Mouse (Mus musculus): ENCODE measurements around the gene Pml. TPM values are rescaled to one million over a fixed set of nuclear protein-coding genes. Genes with fewer than 3 reads are reported as not detected.
A peak's percentile ranks its signal among the peaks of the same experiment; 100 is the strongest.

Pml gene
- polyA plus RNA-seq (2012; rRNA removed): 18.7 and 22.4 TPM in 2 replicates

DNA sequence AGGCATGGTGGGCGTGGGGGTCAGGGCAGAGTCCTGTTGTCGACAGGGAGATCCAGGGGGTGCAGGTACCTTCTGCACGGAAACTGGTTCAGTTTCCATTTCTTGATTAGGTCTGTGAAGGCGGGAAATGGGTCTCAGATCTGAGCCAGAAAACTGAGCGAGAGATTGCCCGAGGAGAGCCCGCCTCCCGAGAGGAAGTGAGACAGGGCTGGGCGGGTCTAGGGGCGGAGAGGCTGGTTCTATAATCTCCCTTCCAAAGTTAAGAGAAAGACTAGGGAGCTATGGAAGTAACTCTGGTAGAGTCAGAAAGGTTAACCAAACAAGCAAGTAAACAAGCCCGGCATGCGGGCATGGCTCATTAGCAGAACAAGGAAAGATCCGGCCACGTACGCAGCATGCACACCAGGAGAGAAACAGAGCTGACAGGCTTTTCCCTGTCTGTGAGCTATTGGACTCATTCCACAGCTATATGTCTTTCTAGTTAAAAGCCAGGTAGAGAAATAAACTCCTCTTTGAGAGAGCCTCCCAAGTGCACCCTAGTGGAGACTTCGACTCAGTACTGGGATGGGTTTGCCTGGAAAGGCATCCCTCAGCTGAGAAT, at the start of gene Pml:
TSS of gene Pml (minus strand) at position 195 of the 601 bp plus-strand sequence.
- no peak for DNase-seq (ENCODE audit: low read depth)

DNA sequence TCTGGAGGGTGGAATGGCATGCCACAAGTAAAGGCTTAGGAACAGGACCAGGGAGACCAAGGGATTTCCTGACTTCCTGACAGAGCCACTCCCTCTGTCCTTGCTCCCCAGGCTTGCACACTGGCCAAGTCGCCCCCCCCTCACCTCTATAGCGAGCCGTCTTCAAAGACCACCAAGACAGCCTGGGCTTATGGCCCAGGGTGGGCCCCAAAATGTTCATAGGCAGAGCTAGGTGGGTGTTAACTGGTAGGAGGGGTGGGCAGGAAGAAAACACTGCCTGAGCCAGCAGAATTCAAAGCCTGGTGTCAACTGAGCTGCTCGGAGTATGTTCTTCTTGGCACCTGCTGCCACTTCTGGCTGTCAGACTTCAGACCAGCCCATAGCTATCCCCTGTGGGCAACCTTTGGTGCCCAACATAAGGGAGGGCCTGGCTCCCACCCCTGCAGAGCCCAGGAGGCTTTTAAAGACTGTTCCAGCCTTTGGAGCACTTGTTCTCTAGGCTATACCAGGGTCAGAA, 48.4 kb upstream of the Pml start:
- no peak for DNase-seq (ENCODE audit: low read depth)

DNA sequence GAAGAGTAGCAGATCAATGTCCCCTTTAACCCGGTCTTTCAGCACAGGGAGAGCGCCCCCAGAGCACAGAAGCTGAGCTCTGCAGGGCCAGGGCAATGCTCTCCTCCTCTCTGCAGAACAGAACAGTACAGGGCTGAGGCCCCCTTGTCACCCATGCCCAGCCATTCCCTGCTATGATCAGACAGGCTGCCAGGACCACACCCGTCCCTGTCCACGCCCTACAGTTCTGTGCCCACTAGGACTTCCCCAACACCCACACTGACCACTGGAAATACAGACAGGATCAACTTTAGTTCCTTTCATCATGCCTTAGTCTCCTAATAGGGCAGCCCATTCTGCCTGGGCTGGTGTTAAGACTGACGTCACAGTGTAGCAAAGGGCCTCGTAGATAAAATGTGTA, 47.5 kb upstream of the Pml start:
- no peak for DNase-seq (ENCODE audit: low read depth)

DNA sequence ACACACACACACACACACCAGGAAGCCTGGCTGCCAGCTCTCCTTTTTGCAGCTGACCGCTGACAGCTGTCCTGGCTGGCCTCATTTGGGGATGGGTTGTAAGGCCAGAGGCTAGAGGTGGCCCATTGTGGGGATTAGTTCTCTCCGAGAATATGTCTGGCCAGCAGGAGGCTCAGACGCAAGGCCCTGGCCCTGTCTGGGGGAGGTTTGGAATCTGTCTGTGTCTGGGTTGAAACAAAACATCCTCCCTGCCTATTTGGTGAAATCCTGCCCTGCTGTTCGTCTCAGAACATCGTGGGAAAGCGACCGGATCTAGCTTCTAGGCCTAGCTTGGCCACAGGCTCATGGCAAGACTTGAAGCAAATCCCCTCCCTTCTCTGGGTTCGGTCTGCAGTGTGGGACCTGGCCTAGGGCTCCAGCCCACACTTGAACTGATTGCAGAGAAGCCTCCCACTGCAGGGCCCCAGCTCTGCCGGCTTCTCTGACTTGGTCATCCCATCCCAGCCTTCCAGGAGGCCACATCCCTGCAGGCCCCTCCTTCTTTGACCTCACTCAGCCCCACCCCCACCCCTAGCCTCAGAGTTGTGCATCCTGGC, 46.3 kb upstream of the Pml start:
- DNase-seq (ENCODE audit: low read depth): no peak

DNA sequence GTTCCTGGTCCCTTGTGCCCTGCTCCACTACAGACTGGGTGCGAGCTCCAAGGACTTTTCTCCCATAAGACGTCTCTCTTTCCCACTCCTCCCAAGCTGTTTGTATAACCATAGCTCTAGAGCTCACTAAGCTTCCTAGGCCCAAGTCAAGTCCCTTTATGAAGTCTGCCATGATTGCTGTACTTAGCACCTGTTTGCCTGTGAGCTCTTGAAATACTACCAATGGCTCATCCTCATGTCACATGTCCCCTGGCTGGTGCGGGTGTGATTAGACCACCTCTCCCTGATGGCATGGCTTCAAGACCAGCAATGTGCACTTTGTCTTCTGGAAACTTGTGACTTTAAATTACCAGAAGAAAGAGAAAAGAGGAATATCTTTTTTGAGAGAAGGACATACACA, 45.8 kb upstream of the Pml start:
- DNase-seq (ENCODE audit: low read depth): no peak

DNA sequence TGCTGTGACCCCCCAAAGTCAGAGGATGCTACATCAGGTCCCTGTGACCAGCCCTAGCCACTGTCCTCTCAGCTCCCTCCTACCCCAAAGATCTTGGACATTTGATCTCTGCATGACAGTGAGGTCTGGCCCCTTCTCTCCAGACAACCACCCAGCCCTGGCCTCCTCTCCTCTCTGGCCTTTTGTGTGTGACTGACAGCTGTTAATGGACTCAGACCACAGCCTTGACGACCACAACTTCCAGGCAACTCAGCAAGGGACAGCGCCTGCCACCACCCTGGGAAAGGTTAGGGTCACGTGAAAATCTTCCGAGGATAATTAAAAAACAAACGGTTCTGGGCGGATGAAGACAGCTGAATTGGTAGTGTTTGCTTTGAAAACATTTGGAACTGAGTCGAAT, 44.9 kb upstream of the Pml start:
- no peak for DNase-seq (ENCODE audit: low read depth)

DNA sequence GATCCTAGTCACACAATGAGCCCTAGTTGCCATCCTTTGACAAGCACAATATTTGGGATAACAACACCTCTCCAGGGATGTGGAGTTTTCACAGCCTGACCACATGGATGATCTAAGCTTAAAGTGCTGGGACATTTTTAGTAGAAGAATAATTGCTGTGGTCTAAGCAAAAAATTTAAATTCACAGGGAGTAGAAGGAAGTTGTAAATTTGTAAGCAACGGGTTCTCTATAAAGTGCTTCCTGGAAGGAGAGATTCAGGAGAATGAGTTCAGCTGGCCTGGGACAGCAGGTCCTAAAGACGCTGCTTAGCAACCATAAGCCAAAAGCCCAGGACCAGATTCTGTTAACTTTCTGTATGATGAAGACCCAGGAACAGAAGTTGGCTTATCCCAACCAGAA, 40.3 kb upstream of the Pml start:
- DNase-seq (ENCODE audit: low read depth): no peak

DNA sequence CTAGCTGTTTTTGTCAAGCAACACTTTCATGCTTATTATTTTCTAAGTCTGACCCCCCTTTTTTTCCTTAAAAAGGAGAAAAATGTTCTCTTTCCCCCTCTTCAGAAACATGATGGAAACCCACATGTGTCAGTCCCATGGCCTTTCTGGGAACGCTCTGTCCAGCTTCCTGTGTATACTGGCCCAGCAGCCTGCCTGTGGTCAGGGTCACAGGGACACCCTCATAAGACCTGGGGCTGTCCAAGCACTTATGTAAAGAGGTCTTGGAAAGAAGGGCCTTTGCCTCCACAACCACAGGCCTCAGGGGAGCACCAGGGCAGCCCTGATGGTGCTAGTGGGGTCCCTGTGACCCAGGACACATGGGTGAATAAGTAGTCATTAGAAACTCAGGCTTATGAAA, 39.5 kb upstream of the Pml start:
- no peak for DNase-seq (ENCODE audit: low read depth)

DNA sequence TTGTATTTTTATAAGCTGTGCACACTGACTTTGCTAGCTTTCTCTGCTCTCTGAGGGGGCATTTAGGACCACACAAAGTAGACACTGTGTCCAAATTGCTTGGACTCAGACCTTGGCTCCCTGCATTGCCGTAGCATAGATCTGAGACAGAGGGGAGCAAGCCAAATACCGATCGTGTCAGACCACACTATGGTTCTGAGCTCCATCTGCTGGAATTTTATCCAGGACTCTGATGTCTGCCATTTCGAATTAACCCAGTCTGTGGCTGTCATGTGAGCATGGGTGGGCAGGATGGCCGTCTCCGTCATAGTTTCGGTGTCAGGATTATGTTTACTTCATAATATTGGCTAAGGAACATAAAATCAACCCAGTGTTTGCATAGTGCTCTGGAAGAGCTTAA, 33.8 kb upstream of the Pml start:
- DNase-seq (ENCODE audit: low read depth): no peak

DNA sequence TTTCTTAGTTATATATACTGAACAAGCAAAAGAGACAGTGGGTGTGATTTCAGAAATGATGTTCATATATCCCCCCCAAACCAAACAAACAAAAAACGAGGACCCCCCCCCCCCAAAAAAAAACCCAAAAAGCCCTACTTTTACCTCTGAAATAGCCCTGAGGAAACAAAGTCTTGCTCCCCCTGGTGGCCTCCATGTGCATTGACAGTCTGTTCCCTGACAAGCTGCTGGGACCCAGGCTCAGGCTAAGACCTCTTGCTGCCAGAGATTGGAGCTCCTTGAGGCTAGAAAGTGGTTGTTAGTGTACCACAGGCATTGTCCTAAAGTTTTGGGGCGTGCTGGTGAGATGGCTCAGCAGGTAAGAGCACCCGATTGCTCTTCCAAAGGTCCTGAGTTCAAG, 32.0 kb upstream of the Pml start:
- no peak for DNase-seq (ENCODE audit: low read depth)

DNA sequence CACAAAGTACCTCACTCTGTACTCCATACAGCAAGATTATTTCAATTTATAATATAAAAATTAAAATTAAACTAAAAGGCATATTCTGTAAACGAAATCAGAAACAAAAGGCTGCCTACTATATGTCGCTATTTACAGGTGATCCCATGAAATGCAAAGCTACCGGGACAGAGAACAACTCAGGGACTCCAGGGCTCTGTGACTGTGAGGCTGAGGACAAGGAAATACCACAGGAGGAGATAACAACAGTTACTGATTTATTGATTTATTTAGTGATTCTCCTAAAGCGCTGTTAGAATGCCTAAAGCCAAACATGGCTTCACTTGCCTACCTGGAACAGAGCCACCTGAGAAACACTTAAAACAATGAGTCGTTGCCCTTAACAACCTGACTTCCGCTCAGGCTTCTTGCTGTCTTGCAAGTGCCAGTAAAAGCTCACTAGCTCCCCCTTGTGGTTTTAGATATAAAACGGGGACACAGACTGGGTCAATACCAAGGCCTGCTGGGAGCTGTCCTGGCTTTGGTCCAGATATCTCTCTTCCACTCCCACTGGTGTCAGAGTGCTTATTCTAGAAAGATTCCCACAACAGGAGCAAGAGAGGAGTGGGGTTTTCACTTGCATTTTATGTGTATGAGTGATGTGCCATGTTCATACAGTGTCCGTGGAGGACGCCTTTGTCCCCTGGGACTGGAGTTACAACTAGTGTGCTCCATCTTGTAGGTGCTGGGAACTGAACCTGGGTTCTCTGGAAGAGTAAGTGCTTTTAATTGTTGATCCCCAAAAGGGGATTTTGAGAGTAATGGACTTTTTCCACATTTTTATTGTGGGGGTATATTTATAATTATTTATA, 30.9 kb upstream of the Pml start:
- DNase-seq (ENCODE audit: low read depth): peak; percentile 42

DNA sequence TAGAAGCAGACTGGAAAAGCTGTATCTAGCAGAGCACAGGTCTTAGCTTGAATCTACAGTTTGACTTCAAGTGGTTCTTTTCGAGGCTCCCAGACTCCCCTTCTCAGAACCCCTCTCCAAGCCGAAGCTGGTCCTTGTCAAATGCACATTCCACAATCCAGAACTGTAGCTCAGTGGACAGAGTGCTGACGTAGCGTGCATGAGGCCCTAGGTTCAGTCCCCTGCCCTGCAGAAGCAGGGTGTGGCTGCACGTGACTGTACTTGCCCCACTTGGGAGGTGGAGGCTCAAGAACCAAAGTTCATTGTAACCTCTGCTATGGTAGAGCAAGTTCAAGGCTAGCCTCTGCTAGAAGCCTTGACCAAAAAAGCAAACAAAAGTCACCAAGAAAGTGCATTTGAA, 30.2 kb upstream of the Pml start:
- no peak for DNase-seq (ENCODE audit: low read depth)

DNA sequence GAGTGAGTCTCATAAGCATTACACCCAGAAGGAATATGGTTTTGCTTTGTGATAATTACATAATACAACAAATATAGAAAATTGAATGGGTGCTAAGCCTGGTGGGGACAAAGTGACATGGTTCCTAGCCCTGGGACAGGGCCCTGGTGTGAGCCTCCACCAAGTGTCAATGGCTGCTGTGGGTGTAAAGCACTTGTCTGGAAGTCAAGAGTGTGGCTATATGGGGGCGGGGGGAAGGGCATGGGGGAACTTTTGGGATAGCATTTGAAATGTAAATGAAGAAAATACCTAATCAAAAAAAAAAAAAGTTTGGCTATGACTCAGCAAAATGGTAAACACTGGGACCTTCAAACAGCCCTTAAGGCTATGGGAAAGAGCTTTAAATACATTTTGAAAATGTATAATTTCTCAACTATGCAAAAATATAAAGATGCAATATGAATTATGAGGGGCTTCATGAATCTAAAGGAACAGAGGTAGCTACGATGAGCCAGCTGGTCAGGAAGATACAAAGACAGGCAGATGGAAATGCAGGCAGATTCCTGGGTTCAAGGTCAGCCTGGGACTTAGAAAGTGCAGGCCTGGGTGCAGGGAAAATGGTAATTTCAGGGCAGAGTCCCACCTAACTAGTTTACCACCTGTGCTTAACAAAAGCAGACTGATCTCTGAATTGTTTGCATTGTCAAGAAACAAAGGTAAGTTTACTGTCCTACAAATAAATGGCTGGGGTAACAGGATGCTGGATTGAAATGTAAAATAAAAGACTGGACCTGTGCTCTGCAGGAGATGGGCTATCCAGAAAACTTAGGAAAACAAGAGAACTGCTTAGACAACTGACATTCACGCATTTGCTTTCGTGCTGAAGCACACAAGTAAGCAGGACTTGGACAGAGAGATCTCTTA, 29.5 kb upstream of the Pml start:
- DNase-seq (ENCODE audit: low read depth): no peak

DNA sequence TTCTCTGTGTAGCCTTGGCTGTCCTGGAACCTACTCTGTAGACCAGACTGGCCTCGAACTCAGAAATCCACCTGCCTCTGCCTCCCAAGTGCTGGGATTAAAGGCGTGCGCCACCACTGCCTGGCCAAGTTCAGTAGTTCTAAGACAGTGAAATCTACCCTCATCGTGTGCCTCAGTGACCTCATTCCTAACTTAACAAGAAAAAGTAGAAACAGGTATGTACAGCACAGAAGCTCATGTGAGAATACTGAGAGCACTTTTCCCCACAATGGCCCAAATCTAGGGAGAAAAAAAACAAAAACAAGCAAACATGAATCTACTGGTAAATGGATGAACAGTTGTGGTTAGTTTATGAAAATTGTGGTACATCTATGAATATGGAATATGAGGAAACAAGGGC, 28.7 kb upstream of the Pml start:
- DNase-seq (ENCODE audit: low read depth): no peak

DNA sequence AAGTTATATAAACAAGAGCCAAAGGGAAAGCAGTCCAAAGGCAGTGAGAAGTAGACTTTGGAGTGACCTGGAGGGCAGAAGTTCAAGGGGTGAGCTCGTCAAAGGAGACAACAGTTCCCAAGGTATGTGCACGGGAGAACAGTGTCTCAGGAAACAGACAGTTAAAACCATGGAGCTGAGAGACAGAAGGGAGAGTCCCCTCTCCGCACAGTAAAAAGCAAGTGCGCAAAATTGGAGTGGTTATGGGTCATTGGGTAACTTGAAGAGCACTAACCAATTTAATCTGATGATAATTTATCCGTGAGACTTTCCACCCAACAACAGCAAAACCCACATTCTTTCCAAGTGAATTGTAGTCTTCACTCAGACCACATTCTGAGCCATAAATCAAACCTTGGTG, 26.8 kb upstream of the Pml start:
- DNase-seq (ENCODE audit: low read depth): no peak

DNA sequence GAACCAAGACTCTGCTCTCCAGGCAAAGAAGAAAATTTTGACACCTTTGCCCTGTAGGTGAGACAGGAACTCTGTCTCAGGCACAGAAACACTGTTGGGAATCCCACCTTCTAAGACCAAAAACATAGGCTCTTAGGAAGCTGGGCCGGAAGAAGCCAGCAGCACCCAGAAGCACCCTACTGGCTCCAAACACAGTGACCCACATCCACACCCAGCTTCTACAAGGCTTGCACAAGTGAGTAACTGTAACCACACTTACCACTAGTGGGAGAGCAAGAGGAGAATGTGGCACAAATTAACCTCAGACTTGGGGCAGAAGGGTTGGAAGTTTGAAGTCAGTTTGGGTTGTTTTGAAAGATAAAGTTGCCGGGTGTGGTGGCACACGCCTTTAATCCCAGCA, 26.2 kb upstream of the Pml start:
- DNase-seq (ENCODE audit: low read depth): no peak

DNA sequence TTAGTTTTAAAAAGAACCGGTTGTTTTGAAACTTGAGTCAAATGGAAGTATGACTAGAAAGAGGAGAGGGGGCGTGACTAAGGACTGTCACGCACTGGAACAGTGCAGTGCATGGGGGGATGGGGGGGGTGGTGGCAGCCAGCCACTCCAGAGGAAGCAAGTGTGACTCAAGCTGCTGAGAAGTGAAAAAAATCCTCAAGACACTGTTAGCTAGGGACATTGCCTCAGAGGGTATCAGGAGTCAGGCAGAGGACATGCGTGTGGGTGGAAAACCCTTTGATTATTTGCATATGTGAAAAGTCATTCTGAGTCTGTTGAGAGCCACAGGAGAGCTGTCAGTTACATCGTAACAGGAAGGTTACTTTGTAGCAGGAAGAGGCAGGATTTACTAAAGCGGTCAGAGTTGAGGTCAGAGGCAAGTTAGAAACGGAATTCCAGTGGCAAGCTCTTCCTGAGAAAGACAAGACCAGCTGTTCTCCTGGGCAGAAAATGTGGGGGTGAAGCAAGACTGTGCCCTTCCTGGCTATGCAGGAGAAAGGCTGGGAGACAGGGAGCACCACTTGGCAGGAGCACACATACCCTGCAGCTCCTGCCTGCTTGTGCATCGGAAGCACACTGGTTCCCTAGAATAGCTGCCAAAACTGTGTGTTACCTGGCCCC, 25.7 kb upstream of the Pml start:
- DNase-seq (ENCODE audit: low read depth): peak; percentile 67

DNA sequence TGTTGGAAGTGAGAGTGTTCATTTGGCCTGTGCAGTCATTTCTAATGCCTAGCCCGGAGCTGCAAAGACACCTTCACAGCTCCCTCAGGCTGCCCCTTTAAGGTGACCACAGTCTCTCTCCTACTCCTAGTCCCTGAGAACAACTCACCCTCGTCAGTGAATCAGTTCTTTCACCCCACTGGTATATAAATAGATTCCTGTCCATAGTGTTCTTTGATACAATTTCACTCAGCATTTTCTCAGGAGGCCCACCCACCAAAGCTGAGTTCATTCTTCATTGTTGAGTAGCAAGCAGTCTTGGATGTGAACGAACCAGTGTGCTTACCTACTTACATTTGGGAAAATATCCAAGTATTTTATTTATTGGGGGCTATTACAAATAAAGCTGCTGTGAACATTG, 25.0 kb upstream of the Pml start:
- DNase-seq (ENCODE audit: low read depth): no peak

DNA sequence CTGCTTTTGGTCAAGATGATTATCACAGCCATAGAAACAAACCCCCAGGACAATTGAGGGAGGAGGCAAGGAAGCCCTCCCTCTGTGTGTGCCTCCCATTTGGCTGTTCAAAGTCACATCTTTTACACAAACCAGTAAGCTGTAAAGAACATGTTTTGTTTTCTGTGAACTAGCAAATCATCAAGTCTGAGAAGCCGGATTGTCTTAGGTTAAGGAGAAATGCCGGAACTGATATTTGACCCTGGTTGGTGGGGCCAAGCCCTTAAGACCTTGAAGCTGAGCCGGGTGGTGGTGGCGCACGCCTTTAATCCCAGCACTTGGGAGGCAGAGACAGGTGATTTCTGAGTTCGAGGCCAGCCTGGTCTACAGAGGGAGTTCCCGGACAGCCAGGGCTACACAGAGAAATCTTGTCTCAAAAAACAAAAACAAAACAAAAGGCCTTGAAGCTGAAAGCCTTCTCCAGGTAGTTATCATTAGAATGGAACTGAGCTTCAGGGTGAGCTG, 24.6 kb upstream of the Pml start:
- DNase-seq (ENCODE audit: low read depth): no peak

DNA sequence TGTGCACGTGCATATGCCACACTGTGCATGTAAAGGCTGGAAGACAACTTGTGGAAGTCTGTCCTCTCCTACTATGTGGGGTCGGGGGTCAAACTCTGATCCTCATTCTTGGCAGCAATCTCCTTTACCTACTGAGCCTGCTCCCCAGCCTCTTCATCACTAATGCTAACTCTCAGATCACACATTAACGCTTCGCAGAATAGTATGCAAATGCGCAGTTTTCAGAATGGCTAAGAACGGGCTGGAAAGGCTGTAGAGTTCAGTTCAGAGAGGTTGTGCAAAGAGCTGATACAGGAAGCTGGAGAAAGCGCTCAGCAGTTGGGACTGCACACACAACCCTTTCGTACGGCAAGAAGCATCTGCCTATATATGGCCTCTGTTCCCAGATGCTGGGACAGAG, 23.3 kb upstream of the Pml start:
- DNase-seq (ENCODE audit: low read depth): no peak

DNA sequence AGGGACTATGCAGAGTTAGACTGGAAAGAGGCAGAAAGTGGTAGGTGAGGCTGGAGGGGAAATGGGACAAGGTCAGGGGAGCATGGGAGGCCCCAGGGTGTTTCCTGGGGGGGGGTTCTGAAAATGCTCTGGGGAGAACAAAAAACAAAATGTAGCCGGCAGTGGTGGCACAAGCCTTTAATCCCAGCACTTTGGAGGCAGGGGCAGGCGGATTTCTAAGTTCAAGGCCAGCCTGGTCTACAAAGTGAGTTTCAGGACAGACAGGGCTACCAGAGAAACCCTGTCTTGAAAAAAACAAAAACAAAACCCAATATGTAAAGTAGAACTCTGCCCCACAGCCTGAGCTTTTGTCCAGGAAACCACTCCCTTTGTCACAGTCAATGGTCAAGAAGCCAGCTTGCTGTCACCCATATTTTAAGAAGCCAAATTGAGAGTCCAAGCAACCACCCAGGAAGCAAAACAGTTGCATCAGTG, 22.5 kb upstream of the Pml start:
- no peak for DNase-seq (ENCODE audit: low read depth)

Data from gonadal fat pad, adult 2 months (tissue).